Mouse (Mus musculus) forebrain, embryonic 11.5 days (tissue): Measurements from ENCODE around the gene Ube2q1. TPM values are rescaled to one million over a fixed set of nuclear protein-coding genes. Genes with fewer than 3 reads are reported as not detected.
A peak's percentile ranks its signal among the peaks of the same experiment; 100 is the strongest.

Experiments used
- ATAC-seq: fragments of 200-750 bp; cut with Nextera tagmentation; replicated peaks from 2 replicates; pipeline ENCODE4 v1.8.0; 2017; ENCODE audit warnings: moderate TSS enrichment; ENCODE audit not compliant: low FRiP score
- DNase-seq: peaks from one replicate; pipeline ENCODE4 v3.0.0-alpha.2; 2017; ENCODE audit warnings: low spot score
- H3K27ac ChIP-seq: fragments of 300-500 bp; sonication (generic); 2 replicates; pipeline ENCODE4 v1.5.1; 2014; ENCODE audit warnings: low read depth, low read length
- H3K27me3 ChIP-seq: fragments of 300-500 bp; sonication (generic); 2 replicates; pipeline ENCODE4 v1.6.1; 2014; ENCODE audit warnings: mild to moderate bottlenecking, low read length, mixed read lengths; ENCODE audit not compliant: control insufficient read depth, insufficient read depth
- H3K36me3 ChIP-seq: fragments of 300-500 bp; sonication (generic); 2 replicates; pipeline ENCODE4 v1.6.1; 2014; ENCODE audit warnings: mild to moderate bottlenecking, low read length, moderate library complexity, mixed read lengths; ENCODE audit not compliant: control insufficient read depth, insufficient read depth
- H3K4me1 ChIP-seq: fragments of 300-500 bp; sonication (generic); replicated peaks from 2 replicates; pipeline ENCODE4 v1.6.1; 2014; ENCODE audit warnings: low read length, mixed read lengths; ENCODE audit not compliant: control insufficient read depth, insufficient read depth
- H3K4me2 ChIP-seq: fragments of 300-500 bp; sonication (generic); 2 replicates; pipeline ENCODE4 v1.6.1; 2014; ENCODE audit warnings: low read depth, mild to moderate bottlenecking, low read length, moderate library complexity, mixed read lengths; ENCODE audit not compliant: severe bottlenecking
- H3K4me3 ChIP-seq: fragments of 300-500 bp; sonication (generic); 2 replicates; pipeline ENCODE4 v1.5.1; 2014; ENCODE audit warnings: low read depth, low read length
- H3K9ac ChIP-seq: fragments of 300-500 bp; sonication (generic); 2 replicates; pipeline ENCODE4 v1.6.1; 2014; ENCODE audit warnings: low read length
- H3K9me3 ChIP-seq: fragments of 300-500 bp; sonication (generic); 2 replicates; pipeline ENCODE4 v1.6.1; 2016; ENCODE audit warnings: low read length, mixed read lengths; ENCODE audit not compliant: control insufficient read depth
- WGBS: fragments of 180-500 bp; shearing (Covaris S2); extraction: QIAGEN DNeasy Blood & Tissue Kit; methylation state at CpG from one replicate; pipeline ENCODE4 v1.1.7; 2014; 5-methylcytosine and 5-hydroxymethylcytosine counted together
- polyA plus RNA-seq: library from polyadenylated mRNA; unstranded; fragments of >200 nt; fragmentation: Nextera tagmentation; extraction: Ambion mirVana; gene quantifications from 2 replicates; pipeline ENCODE4 v1.2.1, GENCODE M21; 2014

Gene Ube2q1
- polyA plus RNA-seq, 1 experiment from 2014 or later: 20.7 TPM

- ATAC-seq: no peak
- Histone ChIP-seq H3K4me1 (no peaks in the 10 kb centered on the region), H3K9ac (no peak overlapping the region), H3K4me2 (no peak overlapping the region), H3K27ac (no peak overlapping the region), H3K4me3 (no peak overlapping the region), H3K9me3 (no peaks in the 10 kb centered on the region), H3K27me3 (no peaks in the 10 kb centered on the region), H3K36me3 (no peaks in the 10 kb centered on the region)
- WGBS: 83% methylated on average over 2 of the region's 2 CpGs
- no peak for DNase-seq
Measured at GRCm38 (mm10) chr3:89757851-89758250, 15.6 kb upstream of the Ube2q1 start.

DNA sequence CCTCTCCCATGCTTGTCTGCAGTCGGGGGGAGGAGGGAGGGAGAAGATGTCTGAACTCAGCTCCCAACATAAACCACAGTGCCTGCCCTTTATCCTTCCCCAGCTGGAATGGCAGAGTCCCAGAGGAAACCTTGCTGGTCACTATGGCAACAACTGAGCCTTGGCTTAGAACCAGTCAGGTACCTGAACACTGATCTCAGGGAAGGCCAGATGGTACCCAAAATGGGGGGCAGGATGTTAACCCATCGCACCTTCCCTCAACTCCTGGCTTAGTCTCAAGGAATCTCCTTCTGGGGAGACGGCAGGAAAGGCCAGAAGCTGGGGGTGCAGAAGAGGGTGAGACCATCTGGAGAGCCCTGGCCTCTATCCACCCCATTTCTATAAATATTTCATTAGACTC is 13.6 kb upstream of the Ube2q1 start:
- 68% methylated on average over 3 of the region's 3 CpGs for WGBS
- no peak overlapping the region for H3K4me2 ChIP-seq
- no peaks in the 10 kb centered on the region for H3K9me3 ChIP-seq
- no peak overlapping the region for H3K9ac ChIP-seq
- no peaks in the 10 kb centered on the region for H3K27me3 ChIP-seq
- ATAC-seq (no peak), DNase-seq (no peak)
- peaks cover 2% of the 10 kb centered on the region; the same call in 1 of the 2 replicates for H3K4me1 ChIP-seq
- no peaks in the 10 kb centered on the region for H3K36me3 ChIP-seq
- no peak overlapping the region for H3K27ac ChIP-seq
- no peak overlapping the region for H3K4me3 ChIP-seq

DNA sequence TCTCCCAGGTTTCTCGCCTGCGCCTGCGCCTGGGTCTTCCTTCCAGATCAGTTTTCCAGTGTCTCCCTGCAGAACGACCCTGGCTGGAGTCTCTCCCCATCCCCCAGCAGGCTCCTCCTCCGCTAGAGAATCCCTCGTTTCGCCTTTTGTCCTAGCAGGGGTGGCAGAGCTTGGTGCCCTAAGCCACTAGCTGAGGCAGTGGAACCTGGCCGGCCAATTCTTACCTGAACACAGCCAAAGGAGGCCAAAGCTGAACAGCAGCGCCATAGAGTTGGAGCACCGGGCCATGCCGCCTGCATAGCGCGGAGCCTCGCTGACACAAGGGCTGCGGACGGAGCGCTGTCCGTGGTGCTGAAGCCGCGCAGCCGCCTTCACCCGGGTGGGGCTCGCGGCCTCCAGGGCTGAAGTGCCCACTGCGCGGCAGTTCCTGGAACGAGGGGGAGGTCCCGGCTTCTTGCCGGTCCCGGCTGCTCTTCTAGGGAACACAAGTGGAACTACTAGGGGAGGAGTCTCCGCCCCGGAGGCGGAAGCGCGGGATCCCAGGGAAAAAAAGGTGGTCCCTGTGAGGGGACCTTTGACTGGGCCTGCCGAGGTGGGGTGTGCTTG is 9.2 kb upstream of the Ube2q1 start, which contains the start of gene Chrnb2:
Gene Chrnb2, minus strand, starts transcription at position 514 of the 606 bp plus-strand sequence.
- Histone ChIP-seq H3K4me2 (peak within 1 kb of the TSS; percentile 48), H3K4me1 (peaks cover 2% of the 10 kb centered on the region; the same call in 1 of the 2 replicates), H3K9ac (peak within 1 kb of the TSS; percentile 46), H3K4me3 (peak within 1 kb of the TSS; percentile 35), H3K36me3 (no peaks in the 10 kb centered on the region), H3K27me3 (no peaks in the 10 kb centered on the region), H3K27ac (no peak within 1 kb of the TSS), H3K9me3 (no peaks in the 10 kb centered on the region)
- ATAC-seq (peak; percentile 71), DNase-seq (peak; percentile 92)
- under 1% methylated on average over 36 of the region's 36 CpGs for WGBS

- ATAC-seq: no peak
- 81% methylated on average over 7 of the region's 7 CpGs for WGBS
- Histone ChIP-seq H3K4me2 (no peak overlapping the region), H3K27me3 (no peaks in the 10 kb centered on the region), H3K27ac (no peak overlapping the region), H3K36me3 (no peaks in the 10 kb centered on the region), H3K9ac (no peak overlapping the region), H3K4me3 (no peak overlapping the region), H3K4me1 (peaks cover 2% of the 10 kb centered on the region), H3K9me3 (no peaks in the 10 kb centered on the region)
- DNase-seq: no peak
Measured at GRCm38 (mm10) chr3:89769584-89769983, 3.8 kb upstream of the Ube2q1 start.

DNA sequence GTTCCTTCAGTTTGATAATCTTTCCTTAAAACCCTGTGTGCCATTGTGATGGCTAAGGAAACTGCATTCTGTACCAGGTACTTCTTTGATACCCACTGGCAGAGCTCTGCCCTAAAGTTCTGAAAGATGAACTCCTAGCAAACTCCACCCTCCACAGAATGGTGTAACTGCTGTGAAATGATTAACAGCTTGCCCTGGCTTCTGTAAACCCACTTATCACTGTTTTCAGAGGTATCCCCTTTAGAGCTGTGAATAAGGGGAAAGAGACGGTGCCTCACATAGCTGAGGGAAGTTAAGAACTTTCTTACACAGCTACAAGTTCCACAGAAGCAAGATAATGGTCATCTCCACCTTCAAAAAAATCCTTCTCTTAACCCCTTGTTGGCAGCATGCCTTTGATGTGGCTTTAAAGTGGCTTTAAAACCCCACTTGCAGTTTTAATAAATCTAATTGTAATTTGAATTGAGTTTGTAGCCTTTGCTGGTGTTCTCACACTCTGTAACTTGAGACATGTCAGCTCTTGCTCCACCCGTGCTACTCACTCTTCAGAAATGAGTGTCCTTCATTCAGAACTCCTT is 2.9 kb upstream of the Ube2q1 start:
- no peak overlapping the region for H3K9ac ChIP-seq
- DNase-seq (no peak), ATAC-seq (no peak)
- H3K36me3 ChIP-seq: no peaks in the 10 kb centered on the region
- no peak overlapping the region for H3K4me2 ChIP-seq
- H3K27me3 ChIP-seq: no peaks in the 10 kb centered on the region
- no peak overlapping the region for H3K4me3 ChIP-seq
- no peaks in the 10 kb centered on the region for H3K9me3 ChIP-seq
- H3K27ac ChIP-seq: no peak overlapping the region
- 64% methylated on average over 2 of the region's 2 CpGs for WGBS
- peaks cover 11% of the 10 kb centered on the region for H3K4me1 ChIP-seq

GRCm38 (mm10) chr3:89772588-89772967 is 838 bp upstream of the Ube2q1 start:
- no peaks in the 10 kb centered on the region for H3K36me3 ChIP-seq
- H3K4me1 ChIP-seq: peaks cover 11% of the 10 kb centered on the region
- H3K27me3 ChIP-seq: no peaks in the 10 kb centered on the region
- DNase-seq: peak; percentile 91
- H3K9ac ChIP-seq: peak overlapping the region; percentile 98
- H3K9me3 ChIP-seq: no peaks in the 10 kb centered on the region
- 2% methylated on average over 17 of the region's 17 CpGs for WGBS
- H3K4me3 ChIP-seq: peak overlapping the region; percentile 99
- peak overlapping the region; percentile 88 for H3K27ac ChIP-seq
- peak; percentile 71 for ATAC-seq
- peak overlapping the region; percentile 83 for H3K4me2 ChIP-seq

DNA sequence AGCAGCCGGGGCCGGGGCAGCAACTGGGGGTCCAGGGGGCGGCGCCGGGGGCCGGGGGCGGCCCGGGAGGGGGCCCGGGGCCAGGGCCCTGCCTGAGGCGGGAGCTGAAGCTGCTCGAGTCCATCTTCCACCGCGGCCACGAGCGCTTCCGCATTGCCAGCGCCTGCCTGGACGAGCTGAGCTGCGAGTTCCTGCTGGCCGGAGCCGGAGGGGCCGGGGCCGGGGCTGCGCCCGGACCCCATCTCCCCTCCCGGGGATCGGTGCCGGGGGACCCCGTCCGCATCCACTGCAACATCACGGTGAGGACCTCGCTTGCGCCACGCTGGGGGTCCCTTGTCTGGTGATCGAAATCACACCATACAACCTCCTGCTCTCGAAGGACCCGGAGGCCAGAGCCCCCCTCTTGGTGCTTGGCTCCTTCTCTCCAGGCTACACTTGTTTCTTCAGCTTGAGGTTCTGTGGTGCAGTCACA is 360 bp downstream of the Ube2q1 start:
- Histone ChIP-seq H3K4me1 (peaks cover 11% of the 10 kb centered on the region), H3K27ac (peak overlapping the region; percentile 88), H3K4me2 (peak overlapping the region; percentile 83), H3K27me3 (no peaks in the 10 kb centered on the region), H3K36me3 (no peaks in the 10 kb centered on the region), H3K9ac (peak overlapping the region; percentile 98), H3K9me3 (no peaks in the 10 kb centered on the region), H3K4me3 (peak overlapping the region; percentile 99)
- DNase-seq (no peak), ATAC-seq (no peak; the same call in none of the 2 replicates)
- WGBS: under 1% methylated on average over 32 of the region's 37 CpGs

DNA sequence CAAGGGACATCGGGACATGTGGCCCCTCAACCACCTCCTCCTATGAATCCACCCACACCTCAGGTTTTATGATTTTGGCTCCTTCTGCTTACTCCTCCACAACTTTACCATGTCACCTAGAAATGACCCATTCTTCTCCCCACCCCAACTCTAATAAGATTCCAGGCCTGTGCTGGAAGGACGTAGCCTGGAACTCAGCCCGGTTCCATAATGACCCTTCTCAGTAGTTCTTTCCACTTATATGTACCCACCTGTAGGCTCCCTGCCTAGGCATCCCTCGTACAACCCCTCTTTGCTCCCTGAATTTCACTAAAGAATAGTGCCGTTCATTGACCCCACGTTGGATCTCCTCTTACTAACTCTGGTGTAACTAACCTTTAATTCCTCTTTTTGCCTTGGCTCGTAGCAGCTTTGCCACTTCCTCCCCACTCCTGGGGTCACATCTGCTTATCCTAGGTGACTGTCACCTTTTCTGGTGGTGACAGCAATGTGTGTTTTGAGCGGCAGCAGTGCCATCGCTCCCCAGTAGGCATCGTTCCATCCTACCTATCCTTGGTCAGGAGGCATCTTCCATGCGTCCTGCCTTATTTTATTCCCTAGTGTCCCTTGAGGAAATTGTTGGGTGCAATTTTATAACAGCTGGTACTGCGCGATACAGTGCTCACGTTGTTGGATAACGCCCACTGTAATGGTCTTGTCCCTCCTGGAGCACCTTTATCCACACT is 982 bp downstream of the Ube2q1 start:
- Histone ChIP-seq H3K4me2 (peak overlapping the region; percentile 83), H3K9me3 (no peaks in the 10 kb centered on the region), H3K36me3 (peaks cover under 1% of the 10 kb centered on the region; the same call in 1 of the 2 replicates), H3K27ac (no peak overlapping the region), H3K4me1 (peaks cover 11% of the 10 kb centered on the region), H3K27me3 (no peaks in the 10 kb centered on the region), H3K9ac (peak overlapping the region; percentile 98), H3K4me3 (peak overlapping the region; percentile 99)
- ATAC-seq: no peak
- no peak for DNase-seq
- 59% methylated on average over 15 of the region's 15 CpGs for WGBS
